Mouse (Mus musculus): Measurements from ENCODE around the gene Tbl1xr1.

The Tbl1xr1 gene

DNA sequence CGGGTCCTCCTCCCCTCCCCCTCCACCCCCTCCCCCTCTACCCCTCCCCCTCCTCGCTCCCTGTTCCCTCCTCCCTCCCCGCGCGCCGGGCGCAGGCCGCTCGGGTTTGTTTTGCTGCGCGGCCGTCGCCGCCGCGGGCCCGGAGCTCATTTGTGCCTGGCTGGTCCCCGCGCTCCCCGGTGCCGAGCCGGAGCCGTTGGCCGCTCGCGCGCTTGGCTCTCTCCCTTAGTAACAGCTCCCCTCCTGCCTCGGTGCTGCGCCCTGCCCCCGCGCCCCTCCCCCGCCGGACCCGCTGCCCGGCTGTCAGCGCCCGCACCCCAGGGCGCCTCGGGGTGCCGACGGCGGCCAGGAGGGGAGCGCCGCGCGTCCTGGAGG is at the start of gene Tbl1xr1:
Tbl1xr1 (plus strand) TSS at position 92 of the 375 bp plus-strand sequence.
- DNase-seq (ENCODE audit: low spot score): peak; percentile 95

DNA sequence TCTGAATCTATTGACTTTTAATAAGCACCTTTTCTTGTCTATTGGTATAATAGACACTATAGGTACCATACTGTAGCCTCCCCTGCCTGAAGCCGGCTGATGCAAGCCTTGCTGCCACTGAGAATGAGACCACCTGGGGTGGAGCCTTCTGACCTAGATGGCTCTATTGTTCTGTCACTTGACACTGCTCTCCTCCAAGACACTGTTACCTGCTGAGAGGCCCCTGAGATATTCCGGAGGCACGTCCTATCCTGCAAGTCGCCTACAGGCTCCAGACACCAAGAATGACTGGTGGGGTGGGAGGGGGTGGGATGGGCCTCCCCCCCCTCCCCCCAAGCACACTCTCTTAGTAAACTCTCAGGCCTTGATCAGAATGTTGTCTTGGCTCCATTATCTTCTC is 38.4 kb upstream of the Tbl1xr1 start:
- DNase-seq (ENCODE audit: low spot score): no peak

DNA sequence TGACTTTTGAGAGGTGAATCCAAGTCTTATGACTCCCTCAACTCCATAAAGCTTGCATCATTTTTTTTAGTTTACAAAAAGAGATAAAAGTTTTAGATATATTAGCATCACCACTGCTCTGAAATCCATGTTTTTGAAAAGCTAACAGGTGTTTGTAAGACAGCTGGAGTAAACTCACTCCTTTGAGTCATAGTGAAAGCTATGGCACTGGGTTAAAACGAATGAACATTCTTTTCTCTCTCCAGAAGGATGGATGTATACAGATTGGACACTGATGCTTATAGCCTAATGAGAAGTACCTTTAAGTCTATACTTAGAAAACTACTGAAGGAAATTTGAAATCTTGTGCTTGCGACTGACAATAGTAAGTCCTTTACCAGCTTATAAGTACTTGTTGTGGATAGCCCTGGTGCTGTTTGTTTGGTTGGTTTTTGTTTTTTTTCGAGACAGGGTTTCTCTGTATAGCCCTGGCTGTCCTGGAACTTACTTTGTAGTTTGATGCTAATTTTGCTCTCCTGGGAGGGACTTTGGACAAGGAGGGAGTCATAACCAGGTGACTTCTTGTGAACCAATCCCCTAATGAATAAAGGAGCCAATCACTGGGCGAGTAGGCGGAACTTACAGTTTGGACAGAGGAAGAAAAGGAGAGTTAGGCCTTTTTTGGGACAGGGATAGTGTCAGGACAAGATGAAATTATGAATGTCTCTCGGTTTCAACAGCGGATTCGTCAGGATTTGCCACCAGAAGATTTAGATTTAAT is 37.2 kb upstream of the Tbl1xr1 start:
- no peak for DNase-seq (ENCODE audit: low spot score)

DNA sequence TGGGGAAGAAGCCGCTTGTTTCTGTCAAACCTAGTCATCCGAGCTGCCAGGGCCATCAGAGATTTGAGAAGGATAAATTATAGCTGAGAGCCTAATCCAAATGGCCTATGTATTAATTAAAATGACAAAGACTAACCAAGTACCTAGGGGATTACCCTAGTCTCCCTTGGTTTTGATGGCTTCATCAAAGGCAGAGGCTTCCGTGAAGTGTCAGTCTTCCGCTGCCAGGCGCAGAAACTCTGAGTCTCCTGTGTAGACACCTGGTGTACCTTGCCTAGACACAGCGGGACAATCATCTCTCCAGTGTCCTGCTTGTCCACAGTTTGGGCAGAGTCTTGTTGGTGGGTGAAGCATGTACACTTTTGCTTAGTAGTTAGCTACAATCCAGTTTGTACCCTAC is 35.8 kb upstream of the Tbl1xr1 start:
- no peak for DNase-seq (ENCODE audit: low spot score)

DNA sequence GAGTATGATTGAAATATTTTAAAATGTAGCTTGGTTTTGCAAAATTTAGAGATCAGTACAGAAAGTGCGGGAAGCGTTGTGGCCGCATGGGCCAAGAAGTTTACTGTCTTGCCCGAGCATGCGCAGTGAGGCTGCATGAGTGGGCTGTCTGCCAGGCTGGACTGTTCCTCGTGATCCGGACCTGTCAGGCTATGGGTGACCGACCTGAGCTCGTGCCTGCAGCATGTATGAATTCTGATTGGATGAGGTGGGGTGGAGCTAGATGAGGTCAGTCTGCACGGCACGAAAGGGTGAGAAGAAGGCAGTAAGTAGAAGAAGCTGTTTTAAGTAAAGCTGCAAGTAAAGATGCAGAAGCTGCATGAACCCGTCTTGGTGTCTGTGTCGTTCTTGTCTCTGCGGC is 29.2 kb upstream of the Tbl1xr1 start:
- DNase-seq (ENCODE audit: low spot score): no peak

DNA sequence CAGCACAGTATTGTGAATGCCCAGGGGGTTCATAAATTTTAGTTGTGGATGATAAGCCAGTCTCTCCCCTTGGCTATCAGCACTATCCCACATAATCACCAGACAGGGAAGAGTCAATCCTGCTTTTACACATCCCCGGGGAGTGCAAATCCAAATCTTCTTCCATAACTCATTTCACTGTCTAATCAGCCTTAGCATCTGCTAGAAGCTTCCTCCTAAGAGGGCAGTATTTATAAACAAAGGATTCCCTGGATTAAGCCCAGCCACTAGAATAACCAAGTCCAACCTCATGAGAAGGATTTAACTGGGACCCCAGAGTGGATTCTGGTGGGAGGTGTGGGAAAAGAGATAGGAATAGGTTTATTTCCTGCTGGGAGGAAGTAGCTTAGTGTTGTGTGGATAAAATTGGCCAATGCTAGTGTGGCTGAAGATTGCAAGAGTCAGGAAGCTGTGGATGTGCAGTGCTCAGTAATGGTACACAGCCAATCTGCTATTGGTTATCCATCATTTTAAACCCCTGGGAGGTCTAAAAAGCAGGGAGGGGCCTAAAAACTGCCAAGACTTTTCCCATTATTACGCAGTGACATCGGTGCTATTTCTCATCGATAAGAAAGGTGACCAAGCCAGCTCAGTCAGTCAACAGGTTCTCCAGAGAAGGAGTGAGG is 19.7 kb upstream of the Tbl1xr1 start:
- DNase-seq (ENCODE audit: low spot score): no peak

DNA sequence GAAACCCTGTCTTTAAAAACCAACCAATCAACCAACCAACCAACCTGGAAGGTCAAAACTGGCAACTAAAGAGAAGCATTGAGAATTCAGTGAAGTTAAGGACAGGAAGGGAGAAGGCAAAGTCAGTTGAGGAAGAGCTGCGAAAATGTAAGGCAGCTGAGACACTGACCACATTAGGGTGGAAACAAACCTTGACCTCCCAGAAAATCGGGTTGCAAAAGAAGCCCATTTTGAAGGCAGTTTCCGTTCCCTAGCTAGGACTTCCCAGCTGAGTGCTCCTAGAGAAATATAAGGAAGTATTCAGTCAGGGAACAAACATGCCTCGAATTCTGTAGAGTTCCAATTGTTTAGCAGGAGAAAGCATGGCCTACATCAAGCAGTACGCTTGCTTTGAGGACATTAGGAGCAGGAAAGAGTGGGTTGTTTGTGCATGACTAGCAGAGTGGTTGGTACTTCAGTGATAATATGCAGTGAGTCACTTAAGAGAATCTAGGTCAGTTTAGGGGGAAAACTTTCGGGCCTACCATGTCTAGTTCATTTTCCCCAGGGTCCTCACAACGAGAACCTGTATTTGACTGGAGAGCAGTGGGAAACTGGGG is 18.1 kb upstream of the Tbl1xr1 start:
- no peak for DNase-seq (ENCODE audit: low spot score)

DNA sequence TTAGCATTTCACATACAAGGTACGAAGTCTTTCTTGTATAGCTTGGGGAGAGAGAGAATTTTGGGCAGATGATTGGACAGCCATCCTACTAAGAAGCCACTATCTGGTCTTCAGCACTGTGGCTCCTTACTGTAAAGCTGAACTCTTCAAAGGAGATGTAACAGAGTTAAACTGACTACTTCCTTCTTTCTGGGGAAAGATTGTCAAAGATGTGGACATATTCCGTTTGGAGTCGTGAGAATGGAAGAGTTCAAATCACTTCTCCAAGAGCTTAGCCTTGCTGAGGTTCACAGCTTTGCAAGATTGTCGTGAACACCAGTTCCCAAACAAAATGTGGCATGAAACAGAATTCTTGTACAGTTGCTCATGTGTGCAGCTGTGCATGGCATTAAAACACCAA is 15.3 kb upstream of the Tbl1xr1 start:
- no peak for DNase-seq (ENCODE audit: low spot score)

DNA sequence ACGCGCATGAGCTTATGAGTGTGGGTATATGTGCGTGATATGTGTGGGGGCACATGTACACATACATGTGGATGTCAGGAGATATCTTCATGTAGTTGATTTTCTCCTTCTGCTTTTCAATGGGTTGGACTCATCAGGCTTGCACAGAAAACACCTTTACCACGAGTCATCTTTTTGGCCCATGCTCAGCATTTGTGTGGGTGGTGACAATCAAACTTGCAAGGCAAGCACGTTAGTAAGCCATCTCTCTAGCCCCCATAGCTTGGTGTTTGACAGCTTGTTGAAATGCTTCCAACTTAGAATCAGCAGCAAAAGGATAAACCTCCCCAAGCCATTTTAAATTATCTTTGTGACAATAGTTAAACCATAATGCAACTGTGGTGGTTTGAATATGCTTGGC is 7.8 kb upstream of the Tbl1xr1 start:
- DNase-seq (ENCODE audit: low spot score): no peak

DNA sequence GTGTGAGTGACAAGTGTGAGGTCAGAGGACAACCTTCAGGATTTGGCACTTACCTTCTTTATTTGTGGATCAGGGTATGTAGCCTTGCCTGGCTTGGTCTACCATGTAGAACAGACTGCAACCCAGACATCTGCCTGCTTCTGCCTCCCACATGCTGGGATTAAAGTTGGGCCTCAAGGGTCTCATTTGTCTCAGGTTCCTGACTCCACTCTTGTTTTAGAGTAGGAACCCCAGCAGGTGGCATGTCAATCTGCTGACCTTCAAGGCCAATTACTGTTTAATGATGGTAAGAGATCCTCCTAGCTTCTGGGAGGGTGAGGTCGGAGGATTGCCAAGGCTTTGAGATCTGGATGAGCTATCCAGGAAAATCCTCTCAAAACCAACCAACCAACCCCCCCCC is 2.5 kb upstream of the Tbl1xr1 start:
- DNase-seq (ENCODE audit: low spot score): no peak

DNA sequence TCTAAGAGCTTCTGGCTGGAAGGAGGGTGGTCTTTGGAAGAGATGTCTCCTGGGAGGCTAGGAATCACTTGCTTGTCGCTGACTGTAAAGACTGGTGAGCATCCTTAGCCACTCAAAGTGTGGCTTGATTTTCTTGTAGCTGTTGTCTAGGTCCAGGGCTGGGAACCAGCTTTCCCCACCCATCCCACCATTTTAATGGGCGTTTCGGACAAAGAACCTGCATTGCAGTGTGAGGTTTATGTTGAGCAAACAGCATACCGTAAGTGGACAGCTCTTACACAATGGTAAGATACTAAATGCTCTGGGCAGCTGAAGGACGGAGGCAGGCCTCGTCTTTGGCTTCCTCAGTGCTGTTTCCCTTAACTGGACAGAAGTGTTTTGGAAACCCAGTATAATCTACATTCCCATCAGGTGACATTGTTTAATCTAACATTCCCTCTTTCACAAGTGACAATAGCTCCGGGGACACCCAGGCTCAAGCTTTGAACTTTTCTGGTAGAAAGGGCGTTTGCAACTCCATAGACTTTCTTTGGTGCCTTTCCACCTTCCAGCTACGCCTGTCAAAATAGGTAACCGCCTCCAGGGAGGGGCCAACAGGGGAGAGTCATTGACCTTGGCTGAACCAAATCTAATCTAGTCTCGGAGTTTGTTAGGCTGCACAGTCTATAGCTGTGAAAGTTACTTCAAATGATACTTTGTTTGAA is 1.7 kb upstream of the Tbl1xr1 start:
- DNase-seq (ENCODE audit: low spot score): no peak

DNA sequence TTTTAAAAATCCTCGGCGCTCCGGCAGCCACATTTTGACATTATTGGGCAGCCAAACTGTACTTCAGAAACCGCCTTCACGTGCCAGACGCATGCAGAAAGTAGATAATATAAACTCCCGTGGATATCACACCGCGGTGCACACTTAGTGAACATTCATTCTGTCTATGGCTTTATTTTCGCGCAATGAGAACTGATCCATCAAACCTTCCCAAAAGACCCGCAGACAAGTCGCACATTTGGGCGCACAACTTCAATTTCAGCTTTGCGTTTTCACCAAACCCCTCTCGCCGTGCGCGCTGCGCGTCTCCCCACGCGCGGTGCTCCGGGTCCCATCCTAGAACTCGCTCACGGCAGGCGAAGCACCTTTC is 950 bp upstream of the Tbl1xr1 start:
- no peak for DNase-seq (ENCODE audit: low spot score)

DNA sequence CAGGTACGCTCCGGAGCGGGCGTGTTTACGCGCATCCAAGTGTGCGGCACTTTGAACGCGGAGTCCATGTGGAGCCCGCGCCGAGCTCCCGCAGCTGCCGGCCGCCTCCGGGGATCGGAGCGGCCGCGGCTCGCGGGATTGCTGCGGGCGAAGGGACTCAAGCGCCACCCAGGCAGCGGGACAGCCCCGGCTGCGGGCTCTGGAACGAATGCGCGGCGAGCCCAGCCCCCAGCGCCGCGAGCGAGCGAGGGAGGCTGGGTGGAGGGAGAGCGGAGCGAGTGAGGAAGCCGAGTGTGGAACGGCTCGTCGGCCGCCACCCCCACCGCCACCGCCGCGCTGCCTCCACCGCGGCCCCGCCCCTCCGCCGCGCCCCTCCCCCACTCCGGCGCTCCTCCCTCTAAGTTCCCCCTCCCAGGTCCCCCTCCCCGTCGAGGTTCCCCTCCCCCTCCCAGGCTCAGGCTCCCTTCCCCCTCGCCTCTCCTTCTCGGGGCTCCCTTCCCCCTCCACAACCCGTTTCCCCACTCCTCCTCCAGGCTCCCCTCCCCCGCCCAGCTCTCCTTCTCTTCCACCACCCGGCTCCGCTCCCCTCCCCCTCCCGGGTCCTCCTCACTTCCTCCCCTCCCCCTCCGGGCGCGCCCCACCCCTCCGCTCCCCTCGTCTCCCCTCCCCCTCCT is 428 bp upstream of the Tbl1xr1 start:
- DNase-seq (ENCODE audit: low spot score): peak; percentile 87

DNA sequence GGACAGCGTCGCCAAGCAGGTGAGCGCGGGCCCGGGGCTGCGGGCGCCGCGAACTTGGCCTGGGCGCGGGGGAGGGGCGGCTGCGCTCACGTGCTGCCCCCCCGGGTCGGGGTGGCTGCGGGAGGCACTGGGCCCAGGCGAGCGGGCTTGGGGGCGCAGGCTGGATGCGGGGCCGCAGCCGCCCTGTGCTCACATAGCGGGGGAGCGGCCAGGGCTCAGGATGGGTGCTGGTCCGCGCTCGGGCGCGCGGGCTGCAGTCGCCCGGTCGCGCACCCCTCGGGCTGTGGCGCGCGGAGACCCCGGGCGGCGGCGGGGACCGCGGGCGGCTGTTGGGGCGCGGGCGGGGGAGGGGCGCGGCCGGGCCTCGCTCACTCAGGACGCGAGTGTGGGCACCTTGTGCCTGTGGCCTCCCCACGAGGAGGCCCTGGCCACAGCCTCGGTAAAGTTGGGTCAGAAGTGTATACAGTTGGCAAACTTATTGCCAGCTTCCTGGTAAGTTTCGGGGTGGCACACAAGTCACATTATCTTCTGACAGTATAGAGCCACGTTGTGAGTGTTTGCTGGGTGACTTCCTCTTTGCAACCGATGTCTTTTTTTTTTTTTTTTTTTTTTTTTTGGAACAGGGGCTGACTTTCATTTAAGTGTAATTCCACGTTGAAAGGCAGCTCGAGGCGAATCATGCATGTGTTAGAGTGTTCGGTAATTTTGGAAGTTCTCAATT is 644 bp downstream of the Tbl1xr1 start:
- DNase-seq (ENCODE audit: low spot score): no peak

DNA sequence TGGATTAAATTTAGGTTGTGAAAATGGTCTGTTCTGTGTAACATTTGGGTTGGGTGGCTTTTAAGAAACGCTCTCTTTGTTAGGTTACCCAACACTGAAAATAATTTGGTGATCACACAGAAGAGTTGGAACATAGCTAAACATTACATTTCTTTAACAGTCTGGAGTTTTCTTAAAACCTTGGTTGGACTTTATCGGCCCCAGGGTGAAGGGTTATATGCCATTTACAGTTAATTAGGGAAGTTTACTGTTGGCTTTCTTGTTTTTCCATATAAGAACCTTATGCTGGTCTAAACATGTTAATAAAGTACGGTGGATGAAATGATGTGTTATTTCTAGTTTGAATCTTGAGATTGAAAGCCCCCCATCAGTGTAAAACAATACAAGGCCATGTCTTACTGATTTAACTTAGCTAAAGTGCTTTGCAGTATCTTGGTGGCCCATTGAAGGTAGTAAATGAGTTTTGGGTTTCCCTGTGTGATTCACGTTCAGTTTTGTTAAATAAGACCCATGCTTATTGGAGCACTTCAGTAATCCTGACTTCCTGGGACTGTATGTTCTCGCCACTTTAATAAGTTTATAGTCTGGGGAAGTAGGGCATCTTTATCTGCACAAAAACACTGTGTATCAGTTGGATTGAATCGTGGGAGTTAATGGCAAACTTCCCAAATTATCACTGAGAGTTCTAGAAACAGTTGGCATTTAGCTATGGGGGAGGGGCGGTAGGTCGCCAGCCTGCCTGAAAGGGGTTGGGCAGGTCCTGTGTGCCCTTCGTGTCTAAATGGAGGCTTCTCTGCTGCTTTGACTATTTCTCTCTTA is 1.4 kb downstream of the Tbl1xr1 start:
- peak; percentile 50 for DNase-seq (ENCODE audit: low spot score)

DNA sequence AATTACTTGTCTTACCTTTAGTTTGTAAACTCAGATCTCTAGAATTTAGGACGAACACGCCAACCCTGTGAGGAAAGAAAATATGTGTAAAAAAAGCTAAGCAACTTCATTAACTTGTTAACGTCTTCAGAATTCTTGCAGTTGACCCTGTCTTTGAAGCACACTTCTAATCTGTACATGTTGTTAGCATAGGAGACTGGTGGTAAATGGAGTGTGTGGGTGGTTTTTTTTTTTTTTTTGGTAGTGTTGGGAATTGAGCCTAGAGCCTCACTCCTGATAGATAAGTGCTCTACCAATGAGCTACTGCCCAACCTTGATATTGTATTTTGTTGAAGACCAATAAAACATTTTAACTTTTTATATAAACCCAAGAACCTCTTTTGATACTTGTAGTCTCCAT is 2.1 kb downstream of the Tbl1xr1 start:
- DNase-seq (ENCODE audit: low spot score): no peak

DNA sequence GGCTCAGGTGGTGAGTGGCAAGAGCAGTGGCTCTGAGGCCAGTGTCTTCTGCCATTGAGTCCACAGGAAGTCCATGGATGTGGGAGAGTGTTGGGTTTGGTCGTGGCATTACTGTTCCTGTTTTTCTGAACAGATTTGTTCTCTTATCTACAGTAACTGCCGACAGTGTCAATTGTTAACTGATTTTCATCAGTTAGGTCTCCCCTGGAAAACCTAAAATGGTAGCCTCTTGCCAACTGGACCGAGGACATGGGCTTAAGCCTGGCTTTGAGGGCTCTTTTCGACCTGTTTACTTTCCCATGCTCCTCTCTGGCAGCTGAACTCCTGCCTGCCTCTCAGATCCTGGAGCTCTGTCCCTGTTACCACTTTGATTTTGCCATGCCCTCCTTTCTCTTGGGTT is 5.4 kb downstream of the Tbl1xr1 start:
- DNase-seq (ENCODE audit: low spot score): no peak

DNA sequence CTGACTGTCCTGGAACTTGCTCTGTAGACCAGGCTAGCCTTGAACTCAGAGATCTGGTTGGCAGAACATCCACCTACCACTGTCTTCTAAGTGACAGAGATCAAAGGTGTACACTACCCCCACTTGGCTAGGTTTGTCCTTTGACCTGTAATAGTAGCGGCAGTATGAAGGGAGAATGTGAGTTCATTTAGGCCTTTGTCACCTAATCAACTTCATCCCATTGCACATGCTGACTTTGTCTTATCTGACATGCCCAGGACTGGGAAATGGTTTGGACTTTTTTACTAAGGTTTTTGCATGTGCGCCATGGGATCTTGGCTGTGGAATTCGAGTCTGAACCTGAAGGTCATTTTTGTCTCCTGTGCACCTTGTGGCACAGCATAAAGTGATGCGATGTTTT is 6.4 kb downstream of the Tbl1xr1 start:
- DNase-seq (ENCODE audit: low spot score): no peak

DNA sequence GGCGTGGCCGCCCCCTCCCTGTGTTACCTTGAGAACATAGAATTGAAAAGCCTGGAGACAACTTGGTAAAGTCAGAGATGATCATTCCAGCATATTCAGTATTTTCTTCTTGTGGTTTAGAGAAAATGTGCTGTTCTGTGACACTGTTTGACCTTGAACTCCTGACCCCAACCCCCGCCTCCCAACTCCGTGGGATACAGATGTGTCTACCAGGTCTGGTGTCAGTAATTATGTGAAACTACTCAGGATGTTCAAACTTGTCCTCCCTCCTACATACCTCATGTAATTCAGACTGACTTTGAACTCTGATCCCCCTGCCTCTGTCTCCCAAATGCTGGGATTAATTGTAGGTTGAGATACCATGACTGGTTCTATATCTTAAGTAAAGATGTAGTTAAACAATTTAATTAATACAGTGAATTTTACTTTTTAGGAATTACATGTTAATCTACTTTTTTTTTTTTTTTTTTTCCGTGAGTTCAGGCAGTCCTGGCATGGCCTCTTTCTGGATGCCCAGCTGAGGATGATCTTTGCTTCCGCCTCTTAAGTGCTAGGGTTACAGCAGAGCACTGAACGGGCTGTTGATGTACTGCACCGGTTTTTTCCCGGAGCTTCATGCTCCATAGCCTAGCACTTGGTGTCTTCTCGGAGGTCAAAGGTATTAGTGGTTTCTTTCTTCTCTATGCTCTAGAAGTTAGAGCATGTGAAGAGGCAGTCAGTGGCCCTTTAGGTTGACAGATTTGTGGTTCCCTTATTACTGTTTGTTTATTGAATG is 8.0 kb downstream of the Tbl1xr1 start:
- no peak for DNase-seq (ENCODE audit: low spot score)

DNA sequence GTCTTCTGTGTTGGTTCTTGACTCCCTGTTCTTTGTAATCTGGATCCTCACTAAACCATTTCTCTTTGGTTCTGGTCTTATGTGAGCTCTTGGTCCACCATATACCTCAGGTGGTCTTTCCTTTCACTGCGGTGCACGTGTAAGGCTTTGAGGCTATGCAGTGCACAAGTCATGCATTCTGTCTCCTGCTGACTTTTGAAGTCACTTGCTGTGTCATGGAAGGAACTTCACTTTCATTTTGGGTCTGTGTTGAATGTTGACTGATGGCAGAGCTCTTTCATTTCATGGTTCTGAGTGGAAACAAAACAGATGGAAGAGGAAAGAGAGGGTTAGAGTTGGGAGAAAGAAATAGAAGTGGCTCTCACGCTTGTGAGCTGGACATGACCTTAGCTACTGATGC is 13.4 kb downstream of the Tbl1xr1 start:
- DNase-seq (ENCODE audit: low spot score): no peak

All from ovary, postnatal 36 days (tissue).